Mouse (Mus musculus) erythroblast, embryonic 14.5 days (primary cell): ENCODE data around the gene Ranbp3l.

ENCODE experiments used
- GATA1 ChIP-seq: IDR thresholded peaks from 2 replicates; pipeline ENCODE4 v1.6.1; 2012; ENCODE audit warnings: low read length, inconsistent platforms, mixed read lengths
- TAL1 ChIP-seq: IDR thresholded peaks from 3 replicates; pipeline ENCODE4 v1.6.1; 2012; ENCODE audit warnings: low read length, inconsistent platforms, mixed read lengths

DNA sequence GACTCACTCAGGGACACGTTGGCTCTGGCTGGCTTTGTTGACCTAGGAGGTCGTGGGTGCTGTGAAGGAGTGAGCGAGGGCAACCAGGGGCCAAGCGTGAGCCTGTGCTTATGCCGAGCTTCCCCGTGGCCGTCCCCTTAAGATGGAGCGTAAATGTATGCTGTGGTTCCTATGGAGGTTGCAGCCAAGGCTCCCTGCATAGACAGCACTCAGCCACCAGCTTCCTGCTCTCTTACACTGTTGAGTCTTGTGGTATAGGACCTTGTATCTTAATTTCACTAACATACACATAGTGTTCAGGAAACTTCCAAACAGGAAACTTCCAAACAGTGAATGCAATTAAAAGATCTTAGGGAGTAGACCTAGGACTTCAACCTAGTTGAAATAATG is 120.9 kb downstream of the Ranbp3l start:
- no peak for TF ChIP-seq GATA1
- TF ChIP-seq TAL1, result no peak
